Mouse (Mus musculus) thymus, postnatal 36 days (tissue): ENCODE measurements around the gene Olfr487.
"Not testable (repeated sequence)": the region's sequence is repeated elsewhere in the genome, so short reads cannot be mapped to it uniquely, and the experiment has no call there.

Experiments
- DNase-seq, 2 experiments: peaks; one replicate each; pipeline ENCODE4 v3.0.0; 2022; ENCODE audit warnings: mixed read lengths in 2 of 2

Olfr487 gene

DNA sequence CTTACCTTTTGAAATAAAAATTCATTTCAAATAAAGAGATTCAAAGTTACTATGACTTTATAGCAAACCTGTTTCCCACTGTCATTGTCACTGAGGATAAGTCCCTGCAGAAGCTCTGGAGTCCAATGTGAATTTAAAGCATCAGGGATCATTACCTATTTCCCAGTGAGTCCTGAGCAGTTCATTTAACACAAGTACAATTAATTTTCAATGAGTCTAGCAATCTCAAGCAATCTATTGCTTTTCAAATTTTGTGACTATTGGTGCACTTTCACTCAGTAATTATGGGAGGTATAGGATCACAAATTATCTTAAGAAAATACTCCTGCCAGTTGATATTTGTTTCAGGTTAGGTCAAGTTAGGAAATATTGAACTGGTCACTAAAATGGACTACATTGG lies at the start of gene Olfr487:
Olfr487 (minus strand) TSS at position 101 of the 400 bp plus-strand sequence.
- DNase-seq = not testable (repeated sequence)

DNA sequence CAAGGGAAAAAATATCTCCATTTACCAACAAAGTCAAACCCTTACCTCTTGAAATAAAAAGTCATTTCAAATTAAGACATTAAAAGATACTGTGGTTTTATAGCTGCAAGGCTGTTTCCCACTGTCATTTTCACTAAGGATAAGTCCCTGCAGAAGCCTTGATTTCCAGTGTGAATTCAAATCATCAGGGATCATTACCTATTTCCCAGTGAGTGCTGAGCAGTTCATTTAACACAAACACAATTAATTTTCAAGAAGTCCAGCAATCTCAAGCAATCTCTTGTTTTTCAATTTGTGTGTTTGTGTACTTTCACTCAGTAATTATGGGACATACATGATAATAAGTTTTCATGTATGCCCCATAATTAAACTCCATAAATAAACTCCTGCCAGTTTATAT lies 43.8 kb upstream of the Olfr487 start, which contains the start of gene Olfr488:
Olfr488 (minus strand) TSS at position 101 of the 400 bp plus-strand sequence.
- DNase-seq = no peak

DNA sequence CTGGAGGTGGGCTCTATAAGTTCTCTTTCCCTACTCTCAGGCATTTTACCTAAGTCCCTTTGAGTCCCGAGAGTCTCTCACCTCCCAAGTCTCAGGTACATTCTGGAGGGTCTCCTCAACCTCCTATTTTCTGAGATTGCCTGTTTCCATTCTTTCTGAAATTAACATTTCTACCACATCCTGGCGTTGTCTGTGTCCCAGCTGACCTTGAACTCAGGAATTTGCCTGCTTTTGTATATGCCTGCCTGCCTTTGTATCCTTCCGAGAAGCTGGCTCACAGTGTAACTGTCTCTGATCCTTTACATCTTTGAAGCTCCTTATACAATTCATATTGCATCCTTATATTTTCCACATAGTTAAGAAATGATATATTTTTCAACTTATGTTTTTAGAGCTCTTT lies 19.1 kb upstream of the Olfr487 start:
- no peak for DNase-seq

DNA sequence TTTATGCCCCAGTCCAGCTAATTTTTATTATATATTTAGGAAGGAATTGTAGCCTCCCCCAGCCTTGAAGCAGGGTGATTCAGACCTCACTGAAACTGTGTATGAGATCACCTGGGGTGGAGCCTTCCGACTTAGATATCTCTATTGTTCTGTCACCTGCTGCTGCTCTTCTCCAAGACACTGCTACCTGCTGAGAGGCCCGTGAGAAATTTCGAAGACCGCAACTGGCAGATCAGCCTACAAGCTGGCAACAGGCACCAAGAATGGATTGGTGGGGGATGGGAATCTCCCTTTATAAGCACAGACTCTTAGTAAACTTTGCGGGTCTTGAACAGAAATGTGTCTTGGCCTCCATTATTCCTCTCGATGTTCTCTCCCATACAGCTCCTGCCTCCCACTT lies 17.5 kb downstream of the Olfr487 start:
- DNase-seq = no peak

DNA sequence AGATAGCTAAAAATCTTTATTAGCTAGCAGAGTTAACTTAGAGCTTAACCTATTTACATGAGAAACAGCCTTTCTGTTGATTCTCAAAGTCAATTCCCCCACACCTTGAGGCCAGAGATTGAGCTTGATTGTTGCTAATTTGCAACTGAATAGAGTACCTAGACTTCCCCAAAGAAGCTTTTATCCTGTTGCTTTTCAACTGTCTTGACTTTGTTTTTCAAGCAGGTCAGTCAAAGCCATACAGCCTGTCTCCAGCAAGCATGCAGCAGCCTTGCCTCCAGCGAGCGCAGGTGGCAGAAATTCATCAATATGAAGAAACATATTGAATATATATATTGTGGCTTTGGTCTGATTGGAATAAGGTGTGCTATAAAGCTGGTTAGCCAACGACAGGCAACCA lies 18.1 kb downstream of the Olfr487 start:
- DNase-seq = not testable (repeated sequence)

DNA sequence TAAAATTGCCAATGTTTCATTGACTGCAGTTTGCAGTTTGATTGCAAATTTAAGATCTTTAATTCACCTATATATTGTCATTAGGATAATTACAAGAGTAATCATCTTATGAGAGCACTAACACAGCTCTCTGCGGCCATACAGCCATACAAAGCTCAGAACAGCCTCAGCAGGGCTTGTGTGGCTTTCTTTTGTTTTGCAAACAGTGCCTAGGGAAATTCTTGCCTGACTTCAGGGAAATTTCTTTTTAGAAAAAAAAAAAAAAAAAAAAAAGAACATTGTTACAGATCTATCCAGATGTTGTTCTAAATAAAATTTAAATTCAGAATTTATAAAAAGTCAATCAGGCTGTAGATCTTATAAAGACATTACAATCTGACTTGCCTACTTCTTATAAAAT lies 21.7 kb downstream of the Olfr487 start:
- DNase-seq = not testable (repeated sequence)

DNA sequence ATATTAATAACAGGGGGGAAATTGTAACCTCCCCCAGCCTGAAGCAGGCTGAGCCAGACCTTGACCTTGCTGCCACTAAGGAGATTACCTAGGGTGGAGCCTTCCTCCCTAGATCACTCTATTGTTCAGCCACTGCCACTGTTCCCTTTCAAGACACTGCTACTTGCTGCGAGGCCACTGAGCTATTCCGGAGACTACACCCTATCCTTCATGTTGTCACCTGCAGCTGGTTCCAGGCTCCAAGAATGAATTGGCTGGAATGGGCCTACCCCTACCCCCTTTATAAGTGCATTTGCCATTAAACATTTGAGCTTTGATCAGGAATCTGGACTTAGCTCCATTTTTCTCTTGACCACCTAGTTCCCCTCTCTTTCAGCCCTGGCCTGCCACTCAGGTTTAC lies 23.2 kb downstream of the Olfr487 start:
- not testable (repeated sequence) for DNase-seq

DNA sequence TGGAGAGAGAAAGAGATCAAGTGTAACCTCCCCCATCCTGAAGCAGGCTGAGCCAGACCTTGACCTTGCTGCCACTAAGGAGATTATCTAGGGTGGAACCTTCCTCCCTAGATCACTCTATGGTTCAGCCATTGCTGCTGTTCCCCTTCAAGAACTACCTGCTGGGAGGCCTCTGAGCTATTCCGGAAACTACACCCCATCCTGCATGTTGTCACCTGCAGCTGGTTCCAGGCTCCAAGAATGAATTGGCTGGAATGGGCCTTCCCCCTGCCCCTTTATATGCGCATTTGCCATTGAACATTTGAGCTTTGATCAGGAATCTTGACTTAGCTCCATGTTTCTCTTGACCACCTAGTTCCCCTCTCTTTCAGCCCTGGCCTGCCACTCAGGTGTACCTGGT lies 29.2 kb downstream of the Olfr487 start:
- not testable (repeated sequence) for DNase-seq

DNA sequence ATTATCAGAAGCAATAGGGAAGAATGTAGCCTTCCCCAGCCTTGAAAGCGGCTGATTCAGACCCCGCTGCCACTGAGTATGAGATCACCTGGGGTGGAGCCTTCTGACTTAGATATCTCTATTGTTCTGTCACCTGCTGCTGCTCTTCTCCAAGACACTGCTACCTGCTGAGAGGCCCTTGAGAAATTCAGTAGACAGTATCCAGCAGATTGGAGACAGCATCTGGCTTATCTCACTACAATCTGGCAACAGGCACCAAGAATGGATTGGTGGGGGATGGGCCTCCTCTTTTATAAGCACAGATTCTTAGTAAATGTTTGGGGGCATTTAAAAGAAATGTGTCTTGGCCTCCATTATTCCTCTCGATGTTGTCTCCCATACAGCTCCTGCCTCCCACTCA lies 30.0 kb downstream of the Olfr487 start:
- not testable (repeated sequence) for DNase-seq

DNA sequence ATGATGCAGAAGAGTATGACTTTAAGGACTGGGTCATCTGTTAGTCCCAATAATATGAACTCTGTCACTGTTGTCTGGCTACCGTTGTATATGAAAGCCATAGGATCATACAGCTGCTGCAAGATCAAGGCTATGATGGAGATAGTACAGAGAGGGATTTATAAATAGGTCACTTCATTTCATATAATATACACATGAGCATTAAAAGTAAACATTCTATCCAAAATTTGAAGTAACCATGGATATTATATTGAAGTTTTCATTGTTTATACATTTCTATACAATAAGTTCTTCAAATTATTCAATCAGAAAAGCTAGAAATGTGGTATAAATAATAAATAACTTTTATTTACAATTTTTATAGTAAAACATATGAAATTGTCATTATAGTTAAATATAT lies 41.8 kb downstream of the Olfr487 start, which contains the start of gene Olfr486:
Olfr486 (minus strand) TSS at position 101 of the 400 bp plus-strand sequence.
- DNase-seq = not testable (repeated sequence)

DNA sequence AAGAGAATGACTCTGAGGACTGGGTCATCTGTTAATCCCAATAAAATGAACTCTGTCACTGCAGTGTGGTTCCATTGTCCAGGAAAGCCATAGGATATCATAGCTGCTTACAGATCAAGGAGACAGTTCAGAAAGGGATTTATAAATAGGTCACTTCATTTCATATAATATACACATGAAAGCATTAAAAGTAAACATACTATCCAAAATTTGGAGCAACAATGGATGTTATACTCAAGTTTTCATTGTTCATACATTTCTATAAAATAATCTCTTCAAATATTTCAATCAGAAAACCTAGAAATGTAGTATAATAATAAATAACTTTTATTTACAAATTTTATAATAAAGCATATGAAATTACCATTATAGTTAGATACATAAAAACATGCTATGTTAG lies 54.7 kb downstream of the Olfr487 start, which contains the start of gene Olfr485:
Olfr485 (minus strand) TSS at position 101 of the 400 bp plus-strand sequence.
- no peak for DNase-seq
